Mouse (Mus musculus) adrenal gland, postnatal 36 days (tissue): ENCODE data around the gene Gm49321. TPM values are rescaled to one million over a fixed set of nuclear protein-coding genes. Genes with fewer than 3 reads are reported as not detected.

Experiments used
- DNase-seq, 2 experiments: peaks; one replicate each; pipeline ENCODE4 v3.0.0; 2021; ENCODE audit warnings: mixed read lengths in 1 of 2
- total RNA-seq, 2 experiments: library from RNA; stranded (reverse); gene quantifications; 2 replicates each; pipeline ENCODE4 v1.2.3; 2021

Gm49321 gene
- total RNA-seq, 2 experiments from 2014 or later, result 5.7 to 8.5 TPM

DNA sequence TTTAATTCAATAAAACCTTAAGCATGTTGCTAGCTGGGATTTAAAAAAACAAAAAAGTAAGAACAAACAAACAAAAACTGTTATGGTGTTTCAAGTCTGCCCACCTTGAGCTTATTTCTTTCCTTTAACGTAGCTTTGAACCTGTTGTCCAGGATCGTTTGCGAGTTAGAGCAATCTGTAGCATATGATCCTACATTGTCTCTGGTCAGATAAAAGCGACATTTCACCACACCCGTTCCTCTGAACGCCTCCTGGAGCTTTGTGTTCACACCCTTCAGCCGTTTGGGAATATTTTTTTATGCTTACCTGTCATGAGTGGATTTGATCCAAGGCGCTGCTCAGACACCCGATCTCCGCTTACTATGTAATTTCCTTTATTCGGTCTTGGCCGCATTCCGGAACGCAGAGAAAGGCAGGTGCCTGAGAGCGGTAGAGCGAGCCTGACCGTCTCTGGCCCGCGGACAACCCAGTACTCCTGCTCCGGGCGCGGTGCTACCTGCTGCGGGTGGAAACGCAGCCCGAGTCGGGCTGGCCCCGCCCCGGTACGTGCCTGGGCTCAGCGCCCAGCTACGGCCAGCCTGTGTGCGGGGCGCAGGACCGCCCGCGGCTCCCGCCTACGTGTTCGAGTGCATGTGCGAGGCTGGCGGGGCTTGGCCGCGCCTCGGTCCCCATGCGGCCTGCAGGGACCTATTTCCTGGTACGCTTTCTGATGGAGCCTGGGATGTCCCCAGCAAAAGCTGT is 12.0 kb downstream of the Gm49321 start:
- peak; percentile 37 to 64 for DNase-seq

DNA sequence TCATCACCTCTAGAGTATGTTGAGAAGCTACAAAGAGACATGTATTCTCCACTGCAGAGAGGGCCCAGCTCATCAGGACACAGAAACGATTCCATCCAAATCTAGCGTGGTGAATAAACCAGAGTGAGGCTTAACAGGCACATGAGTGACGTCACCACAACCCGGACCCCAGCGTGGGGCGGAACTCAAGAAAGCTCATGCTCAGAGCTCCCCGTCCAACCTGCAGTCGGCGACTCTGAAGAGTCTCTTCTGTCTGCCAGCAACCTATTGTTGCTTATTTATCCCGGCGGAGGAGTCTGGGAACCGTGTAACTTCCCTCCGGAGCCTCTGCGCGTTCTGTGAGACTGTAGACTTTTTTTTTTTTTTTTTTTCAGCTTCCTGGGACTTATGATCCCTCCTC is 15.4 kb downstream of the Gm49321 start:
- DNase-seq, result peak; percentile 29 to 35

DNA sequence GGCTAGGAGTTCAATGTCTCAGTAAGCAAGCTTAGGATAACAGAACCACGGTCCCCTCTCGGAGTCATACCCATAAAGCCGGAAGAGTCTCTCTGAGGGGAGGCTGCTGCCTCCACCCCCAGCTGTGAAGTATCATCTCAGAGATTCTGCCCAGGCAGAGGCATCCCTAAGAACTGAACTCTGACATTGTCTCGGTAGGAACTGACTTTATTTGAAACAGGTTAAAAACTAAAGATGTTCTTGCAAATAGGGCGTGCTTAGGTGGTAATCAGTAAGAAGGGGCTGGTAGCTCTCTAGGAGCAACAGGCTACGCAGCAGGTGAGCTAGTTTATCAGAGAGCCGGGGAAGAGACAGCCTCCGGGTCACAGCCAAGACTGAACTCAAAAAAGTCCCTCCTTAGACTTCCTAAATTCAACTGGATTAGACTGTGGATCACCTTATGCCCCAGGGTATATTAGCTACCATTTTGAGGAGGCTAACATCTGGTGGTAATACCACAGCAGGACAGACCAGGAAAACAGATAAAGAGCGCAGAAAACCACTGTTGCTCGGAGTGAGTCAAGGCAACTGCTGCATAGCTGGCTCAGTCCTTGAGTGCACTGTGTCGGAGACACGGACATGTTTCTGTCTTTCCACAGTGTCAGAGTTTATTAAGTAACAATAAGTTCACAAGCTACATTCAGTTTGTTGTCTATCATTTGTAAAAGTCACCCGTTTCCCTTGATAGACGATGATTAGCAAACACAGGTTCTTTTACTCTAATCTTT is 16.1 kb downstream of the Gm49321 start:
- DNase-seq, result no peak

DNA sequence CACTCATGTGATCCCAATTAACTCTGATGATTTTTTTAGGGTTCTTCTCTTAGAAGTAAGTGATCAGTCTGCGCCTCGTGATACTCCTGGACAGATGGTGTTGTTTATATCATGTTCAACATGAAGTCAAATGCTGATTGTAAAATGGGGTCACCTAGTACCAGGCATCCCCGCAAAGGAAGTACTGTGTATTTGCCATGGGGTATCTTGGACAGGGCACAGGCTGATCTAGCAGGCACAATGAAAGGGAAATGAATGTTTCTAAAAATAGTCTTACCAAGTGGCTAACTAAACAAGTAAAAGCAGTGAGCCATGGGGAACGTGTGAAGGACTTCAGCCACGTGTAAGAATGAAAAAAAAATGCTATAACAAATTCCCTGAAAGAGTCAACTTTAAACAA is 17.3 kb downstream of the Gm49321 start:
- DNase-seq, result no peak

DNA sequence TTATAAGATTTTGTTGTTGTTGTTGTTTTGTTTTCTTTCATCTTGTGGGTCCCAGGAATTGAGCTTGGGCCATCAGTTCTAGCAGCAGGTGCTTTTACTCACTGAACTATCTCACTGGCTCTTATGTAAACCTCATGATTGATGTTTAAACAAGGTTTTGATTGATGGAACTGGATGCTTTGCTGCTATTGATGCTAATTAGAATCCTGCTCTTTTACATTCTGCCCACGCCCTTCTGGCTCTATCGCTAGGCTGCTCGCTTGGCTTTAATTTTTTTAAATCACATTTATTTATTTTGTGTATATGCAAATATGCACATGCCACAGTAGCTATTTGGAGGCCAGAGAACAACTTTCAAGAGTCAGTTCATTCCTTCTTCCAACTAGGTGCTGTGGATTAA is 20.2 kb downstream of the Gm49321 start:
- DNase-seq, result no peak

DNA sequence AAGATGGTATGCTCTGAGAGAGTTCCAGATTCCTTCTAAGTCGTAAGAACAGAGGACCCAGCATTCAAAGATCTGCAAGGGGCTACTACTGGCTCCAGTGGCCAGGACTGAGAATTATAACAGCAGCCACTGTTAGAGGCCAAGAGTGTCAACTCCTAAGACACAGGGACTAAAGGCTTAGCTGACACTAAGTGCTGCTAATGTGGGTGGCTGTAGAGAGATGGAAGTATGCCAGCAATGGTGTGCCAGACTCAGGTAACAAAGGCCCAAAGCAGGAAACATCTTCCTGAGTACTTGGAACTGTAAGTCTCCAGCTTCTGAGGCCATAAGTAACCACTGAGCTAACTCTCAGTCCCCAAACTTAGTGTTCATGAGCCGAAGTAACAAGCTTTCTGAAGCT is 21.4 kb downstream of the Gm49321 start:
- no peak for DNase-seq

DNA sequence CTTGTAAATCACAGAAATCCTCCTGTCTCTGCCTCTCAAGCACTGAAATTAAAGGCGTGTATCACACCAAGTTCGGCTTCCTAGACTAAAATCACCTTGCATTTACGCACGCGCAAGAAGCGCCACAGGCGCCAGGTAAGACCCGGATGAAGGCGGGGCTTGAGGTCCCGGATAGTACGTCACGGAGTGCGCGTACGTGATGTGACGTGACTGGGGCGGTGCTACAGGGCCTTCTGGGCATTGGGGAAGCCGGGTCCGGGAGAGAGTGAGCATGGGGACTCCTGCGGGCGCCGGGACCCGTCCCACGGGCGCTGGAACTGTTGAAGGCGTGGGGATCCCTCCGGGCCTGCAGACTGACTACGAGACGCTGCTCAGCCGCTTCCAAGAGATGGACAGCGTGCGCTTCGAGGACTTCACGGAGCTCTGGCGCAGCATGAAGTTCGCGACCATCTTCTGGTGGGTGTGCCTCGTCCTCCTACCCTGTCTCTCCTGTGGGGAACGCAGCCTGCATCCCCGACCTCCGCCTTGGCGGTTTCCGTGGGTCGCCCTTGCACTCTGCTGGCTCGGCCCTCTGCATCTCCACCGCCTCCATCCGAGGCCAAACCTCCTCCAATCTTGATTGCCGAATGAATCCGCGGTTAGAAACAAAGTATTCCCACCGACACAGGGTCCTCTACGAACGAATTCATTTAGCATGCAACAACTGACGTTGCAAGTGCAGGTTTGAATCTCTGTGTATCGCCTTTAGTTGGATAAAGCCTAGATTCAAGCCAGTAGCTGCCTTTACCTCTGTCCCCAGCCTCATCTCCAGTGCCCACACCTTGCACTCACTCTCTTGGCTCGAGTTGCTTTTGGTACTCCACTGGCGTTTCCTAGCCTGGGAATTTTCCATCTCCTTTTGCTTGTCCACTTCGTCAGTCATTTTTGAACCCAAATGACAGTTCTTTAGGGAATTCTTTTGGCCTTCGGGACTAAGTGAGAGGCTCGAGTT is 27.1 kb downstream of the Gm49321 start, which contains the start of gene Snapc1:
Snapc1 (plus strand) TSS at position 191 of the 991 bp plus-strand sequence.
- DNase-seq, result peak; percentile 96 to 97

DNA sequence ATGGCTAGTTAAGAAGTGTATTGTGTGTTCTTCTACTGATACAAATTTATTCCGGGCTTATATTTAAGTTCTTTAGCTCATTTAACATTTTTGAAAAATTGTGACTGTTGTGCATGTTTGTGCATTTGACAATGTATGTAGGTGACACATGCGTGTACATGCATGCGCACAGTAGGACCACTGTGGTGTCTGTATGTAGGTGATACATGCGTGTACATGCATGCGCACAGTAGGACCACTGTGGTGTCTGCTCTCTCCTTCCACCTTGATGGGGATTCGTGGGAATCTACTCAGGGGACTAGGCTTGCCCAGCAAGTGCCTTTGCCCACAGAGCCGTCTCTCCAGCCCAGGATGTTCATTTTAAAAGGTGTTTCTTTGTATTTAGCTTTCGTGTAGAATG is 31.7 kb downstream of the Gm49321 start:
- no peak for DNase-seq

DNA sequence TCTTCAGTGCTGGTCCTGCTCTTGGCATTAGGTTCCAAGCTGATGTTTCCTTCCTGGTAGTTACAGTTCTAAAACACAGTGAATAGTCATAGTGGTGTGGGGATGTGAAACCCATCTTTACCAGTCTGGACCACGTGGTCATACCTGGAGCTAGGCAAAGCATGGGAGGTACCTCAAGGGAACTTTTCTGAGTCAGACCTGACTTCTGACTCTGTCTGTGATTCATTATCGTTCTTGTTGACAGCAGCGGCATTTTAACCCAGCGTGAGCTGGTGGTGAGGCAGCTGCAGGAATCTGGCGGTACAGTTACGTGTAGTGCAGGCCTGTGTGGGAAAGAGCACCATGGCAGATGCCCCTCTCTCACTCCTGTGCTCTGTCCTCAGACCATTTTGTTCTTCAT is 37.1 kb downstream of the Gm49321 start:
- no peak for DNase-seq

DNA sequence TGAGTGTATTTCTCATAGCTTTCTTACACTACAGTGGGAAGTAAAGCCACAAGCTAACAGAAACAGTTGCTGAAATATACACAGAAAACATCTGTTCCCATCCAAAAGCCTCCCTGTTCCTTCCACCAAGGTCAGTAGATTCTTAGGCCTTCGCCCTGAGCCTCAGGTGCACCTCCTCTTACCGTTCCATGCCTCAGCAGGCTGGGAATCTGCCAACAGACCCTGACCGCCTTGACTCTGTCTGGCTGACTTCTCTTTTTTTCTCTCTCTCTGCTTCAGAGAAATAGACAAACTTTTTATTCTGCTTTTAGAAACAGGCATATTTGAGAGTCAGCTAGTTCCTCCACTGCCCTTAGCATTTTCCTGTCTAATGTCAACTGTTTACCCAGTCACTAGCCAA is 40.7 kb downstream of the Gm49321 start:
- DNase-seq, result no peak

DNA sequence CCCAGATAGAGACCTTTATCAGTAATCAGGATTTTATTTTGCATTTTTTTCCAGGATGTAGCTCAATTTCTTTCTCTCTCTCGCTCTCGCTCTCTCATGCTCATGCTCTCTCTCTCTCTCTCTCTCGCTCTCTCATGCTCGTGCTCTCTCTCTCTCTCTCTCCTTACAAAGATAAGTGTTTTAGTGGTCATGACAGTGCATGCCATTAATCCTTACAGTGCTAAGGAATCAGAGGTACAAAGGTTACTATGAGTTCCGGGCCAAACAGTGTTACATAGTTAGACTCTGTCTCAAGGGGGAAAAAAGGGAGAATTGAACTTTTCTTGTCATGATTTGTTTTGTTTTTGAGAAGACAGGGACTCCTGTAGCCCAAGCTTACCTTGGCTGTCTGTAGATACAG is 42.2 kb downstream of the Gm49321 start:
- DNase-seq, result no peak

DNA sequence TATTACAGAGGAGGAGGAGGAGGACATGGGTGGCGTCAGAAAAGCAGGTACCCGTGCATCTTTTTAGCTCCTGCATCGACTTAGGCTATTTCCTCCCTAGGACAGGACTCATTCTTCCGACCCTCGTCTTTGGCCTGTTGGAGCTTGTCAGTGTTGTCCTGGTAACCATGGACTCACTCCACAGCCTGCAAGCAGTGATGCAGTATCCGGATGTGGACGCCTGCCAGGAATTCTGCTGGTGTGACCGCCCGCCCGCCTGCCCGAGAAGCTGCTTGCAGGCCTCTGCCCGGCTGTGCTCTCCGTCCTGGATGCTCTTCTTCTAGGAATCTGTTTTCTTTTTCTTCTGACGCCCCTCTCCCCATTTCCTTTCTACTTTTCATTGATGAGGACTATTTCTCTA is 45.1 kb downstream of the Gm49321 start:
- DNase-seq, result peak; percentile 57 to 59

DNA sequence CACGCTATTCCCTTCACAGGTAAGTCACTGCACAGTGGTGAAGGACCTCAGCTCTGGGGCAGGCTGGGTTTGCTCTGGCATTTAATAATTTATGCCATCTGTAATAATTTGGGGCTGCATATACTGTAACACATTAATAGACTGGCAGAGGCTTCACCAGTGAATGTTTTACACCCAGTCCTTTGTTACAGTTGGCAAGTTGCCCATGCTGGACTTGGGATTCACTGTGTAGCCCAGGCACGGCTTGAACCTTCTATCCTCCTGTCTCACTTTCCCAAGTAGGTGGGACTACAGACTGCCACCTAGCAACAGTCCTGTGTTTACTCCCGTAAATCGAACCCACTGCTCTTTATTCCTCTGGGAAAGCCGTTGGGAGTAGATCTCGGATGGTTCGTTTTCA is 48.8 kb downstream of the Gm49321 start:
- no peak for DNase-seq

DNA sequence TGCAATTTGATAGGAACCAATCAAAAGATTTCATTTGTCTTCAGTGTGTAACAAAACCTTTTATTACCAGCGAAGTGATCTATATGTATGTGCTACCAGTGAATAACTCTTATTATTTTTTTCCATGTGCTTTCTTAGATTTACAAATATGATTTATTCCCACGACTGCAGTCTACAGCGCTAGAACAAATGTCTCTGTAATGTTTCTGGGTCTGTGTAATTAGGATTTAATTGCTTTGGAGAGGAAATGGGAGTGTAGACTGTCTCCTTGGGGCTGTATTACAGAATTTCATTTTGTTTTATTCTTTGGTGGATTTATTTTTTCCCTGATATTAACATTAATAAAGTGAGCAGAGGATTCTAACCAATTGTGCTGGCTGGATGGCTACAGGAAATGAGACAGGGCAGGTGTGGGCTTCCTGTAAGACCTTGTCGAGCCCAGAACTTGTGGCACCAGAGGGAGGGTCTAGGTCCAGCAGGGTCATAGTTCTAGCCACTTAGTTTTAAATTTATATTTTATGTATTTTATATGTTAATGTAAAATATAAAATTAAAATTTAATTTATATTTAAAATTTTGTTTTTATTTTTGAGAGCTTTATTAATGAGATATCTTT is 51.0 kb downstream of the Gm49321 start:
- DNase-seq, result no peak

DNA sequence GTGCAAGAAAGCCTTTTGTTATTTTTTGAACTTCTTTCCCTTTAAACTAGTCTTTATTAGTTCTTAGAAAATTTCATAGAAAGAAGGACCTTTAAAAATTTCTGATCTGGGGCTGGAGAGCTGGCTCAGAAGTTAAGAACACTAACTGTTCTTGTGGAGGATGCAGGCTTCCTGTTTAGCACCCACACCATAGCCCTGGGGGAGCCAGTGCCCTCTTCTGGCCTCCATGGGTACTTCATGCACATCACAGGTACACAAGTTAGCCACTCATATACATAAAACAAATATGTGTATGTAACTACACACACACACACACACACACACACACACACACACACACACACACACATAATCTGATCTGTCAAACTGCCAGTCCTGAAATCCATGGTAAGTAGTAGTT is 52.1 kb downstream of the Gm49321 start:
- peak; percentile 49 to 61 for DNase-seq

DNA sequence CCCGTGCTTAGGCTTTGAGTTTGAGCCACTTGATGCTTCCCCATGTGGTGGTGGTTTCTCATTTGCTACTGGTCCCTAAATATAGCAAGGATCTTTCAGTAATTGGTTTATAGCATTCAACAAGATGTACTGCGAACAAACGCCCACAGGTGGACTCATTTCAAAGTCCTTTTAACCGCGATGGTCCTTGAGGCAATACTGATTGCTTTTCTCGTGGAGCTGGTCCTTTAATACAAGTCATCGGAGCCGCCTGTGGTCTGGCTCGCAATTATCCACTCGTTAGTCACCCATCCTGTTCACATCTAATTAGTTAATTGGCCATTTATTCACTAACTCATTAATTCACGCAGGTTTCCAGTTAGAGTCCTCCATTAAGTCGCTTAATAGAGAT is 59.4 kb downstream of the Gm49321 start:
- no peak for DNase-seq

DNA sequence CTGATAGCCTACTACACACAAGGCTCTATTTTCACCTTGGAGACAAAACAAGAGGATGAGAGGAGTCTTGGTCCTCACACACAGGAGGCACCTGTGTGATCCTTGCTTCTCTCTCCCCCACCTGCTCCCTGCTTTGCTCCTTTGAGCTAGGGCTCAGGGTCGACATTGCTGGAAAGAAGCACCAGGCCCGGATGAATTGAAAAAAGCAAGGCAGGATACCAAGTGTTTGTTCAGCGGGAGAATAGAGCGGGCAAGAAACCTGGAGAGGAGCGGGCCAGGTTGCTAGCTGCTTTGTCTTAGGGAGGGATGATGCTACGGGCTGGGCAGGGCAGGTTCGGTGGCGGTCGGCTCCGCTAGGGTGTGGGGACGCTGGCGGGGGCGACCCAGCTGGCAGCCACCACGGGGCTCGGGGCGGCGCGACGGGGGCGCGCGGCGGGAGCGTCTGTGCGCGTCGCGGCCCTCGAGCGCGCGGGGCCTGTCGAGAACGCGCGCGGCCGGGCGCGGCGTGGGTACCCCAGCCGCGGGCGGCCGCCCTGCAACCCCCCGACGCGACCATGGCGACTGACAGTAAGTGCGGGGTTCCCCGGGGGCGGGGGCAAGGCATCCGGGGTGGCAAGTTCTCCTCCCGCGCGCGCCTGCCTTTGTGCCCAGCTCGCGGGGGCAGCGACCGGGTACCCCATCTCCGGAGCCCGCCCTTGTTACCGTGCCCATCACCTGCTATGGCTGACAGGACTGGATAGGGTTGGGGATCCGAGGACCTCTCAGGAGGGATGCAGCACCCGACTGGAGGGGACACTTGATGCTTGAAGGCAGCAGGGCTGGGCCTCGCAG is 60.1 kb downstream of the Gm49321 start, which contains the start of gene Syt16:
Syt16 (plus strand) TSS at position 365 of the 831 bp plus-strand sequence.
- DNase-seq, result no peak

DNA sequence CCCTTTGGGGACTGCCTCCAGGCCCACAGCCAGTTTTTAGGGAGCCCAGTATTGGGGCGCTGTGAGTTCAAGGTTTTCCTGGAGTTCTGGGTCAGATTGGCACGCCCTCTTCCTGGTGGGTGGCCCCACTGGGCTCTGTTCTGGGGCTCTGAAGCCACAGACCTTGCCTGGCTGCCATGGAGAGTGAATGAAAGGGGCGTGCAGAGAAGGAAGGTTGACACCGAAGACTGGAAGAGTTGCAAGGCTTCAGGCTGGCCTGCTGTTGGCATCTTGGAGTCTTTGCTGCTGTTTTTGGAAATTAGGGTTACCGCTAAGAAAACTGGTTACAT is 60.6 kb downstream of the Gm49321 start:
- no peak for DNase-seq

DNA sequence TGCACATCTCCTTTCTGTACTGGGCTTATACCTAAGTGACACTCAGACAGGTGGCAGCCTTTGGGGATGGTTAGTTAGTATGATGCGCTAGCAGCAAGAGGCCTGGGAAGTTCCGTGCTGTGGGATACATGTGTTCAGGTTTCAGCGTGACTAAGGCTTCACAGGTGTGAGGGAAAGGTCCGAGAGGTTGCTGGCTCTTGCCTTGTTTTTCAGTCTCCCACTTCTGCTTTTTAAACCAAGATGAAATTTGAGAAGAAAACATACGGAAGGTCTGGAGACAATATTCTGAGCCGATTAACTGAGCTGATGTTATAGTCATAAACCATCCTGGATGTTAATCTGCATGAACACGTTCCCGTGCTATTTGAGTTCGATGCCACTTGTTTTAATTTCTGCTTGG is 65.0 kb downstream of the Gm49321 start:
- DNase-seq, result no peak

DNA sequence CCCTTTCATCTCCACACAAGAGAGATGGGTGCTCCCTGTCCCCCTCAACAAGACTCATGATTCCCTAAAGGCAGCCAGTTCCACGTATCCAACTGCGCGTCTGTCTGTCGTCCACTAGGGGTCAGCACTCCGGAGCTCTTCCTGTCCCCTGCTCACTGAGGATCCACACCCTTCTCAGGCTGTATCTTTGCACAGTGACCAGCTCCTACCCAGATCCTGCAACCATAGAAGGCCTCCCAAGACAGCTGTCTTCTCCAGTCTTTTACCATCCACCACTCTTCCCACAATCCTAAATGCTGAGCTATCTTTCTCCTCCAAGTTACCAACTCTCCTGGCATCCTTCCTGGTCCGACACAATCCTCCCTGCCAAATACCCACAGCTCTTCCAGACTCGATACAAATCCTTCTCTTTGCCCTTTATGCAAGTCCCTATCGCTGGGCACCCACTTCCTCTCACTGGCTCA is 72.0 kb downstream of the Gm49321 start:
- peak; percentile 18 to 36 for DNase-seq

DNA sequence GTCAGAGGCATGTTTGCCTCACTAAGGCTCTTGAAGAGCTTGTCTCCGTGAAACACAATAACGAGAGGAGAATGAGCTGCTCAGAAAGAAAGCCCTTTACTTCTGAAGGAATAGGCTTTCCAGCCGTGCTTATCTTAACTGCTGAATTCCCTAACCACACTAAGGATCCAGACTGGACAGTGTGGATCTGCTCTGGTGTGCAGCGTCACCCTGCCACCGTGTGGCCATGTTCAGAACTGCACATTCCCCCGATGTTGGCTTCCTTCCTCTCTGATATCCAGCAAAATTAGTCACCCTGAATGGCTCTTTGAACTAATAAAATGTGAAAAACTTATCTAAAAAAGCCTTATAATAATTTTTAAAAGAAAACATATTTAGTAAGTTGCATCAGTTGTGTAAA is 76.3 kb downstream of the Gm49321 start:
- peak; percentile 86 to 88 for DNase-seq
